Mouse (Mus musculus) lung, embryonic 14.5 days (tissue): Measurements from ENCODE around the gene Rac2. TPM values are rescaled to one million over a fixed set of nuclear protein-coding genes. Genes with fewer than 3 reads are reported as not detected.
A peak's percentile ranks its signal among the peaks of the same experiment; 100 is the strongest.

Source experiments
- ATAC-seq: fragments of 200-750 bp; cut with Nextera tagmentation; 2 replicates; pipeline ENCODE4 v1.8.0; 2017; ENCODE audit warnings: mild to moderate bottlenecking, moderate TSS enrichment, moderate library complexity; ENCODE audit not compliant: insufficient read depth
- DNase-seq: peaks from one replicate; pipeline ENCODE4 v3.0.0-alpha.2; 2015
- H3K27ac ChIP-seq: fragments of 300-500 bp; sonication (generic); 2 replicates; pipeline ENCODE4 v1.5.1; 2014; ENCODE audit warnings: low read depth, mild to moderate bottlenecking, moderate library complexity
- H3K27me3 ChIP-seq: fragments of 300-500 bp; sonication (generic); 2 replicates; pipeline ENCODE4 v1.6.1; 2014; ENCODE audit warnings: low read length, control low read depth; ENCODE audit not compliant: insufficient read depth
- H3K36me3 ChIP-seq: fragments of 300-500 bp; sonication (generic); 2 replicates; pipeline ENCODE4 v1.6.1; 2014; ENCODE audit warnings: control low read depth; ENCODE audit not compliant: insufficient read depth
- H3K4me1 ChIP-seq: fragments of 300-500 bp; sonication (generic); 2 replicates; pipeline ENCODE4 v1.6.1; 2014; ENCODE audit warnings: antibody characterized with exemption, control low read depth; ENCODE audit not compliant: insufficient read depth
- H3K4me2 ChIP-seq: fragments of 300-500 bp; sonication (generic); 2 replicates; pipeline ENCODE4 v1.6.1; 2014; ENCODE audit warnings: mild to moderate bottlenecking
- H3K4me3 ChIP-seq: fragments of 300-500 bp; sonication (generic); 2 replicates; pipeline ENCODE4 v1.5.1; 2014; ENCODE audit warnings: low read depth, low read length
- H3K9ac ChIP-seq: fragments of 300-500 bp; sonication (generic); 2 replicates; pipeline ENCODE4 v1.6.1; 2014
- H3K9me3 ChIP-seq: fragments of 300-500 bp; sonication (generic); 2 replicates; pipeline ENCODE4 v1.6.1; 2016; ENCODE audit warnings: low read depth, low read length, control low read depth
- CTCF ChIP-seq: IDR thresholded peaks from 2 replicates; pipeline ENCODE4 v1.5.1; 2016; ENCODE audit warnings: antibody characterized with exemption, low read depth
- WGBS: fragments of 180-500 bp; shearing (Covaris S2); extraction: QIAGEN DNeasy Blood & Tissue Kit; methylation state at CpG from one replicate; pipeline ENCODE4 v1.1.7; 2014; 5-methylcytosine and 5-hydroxymethylcytosine counted together
- polyA plus RNA-seq: library from polyadenylated mRNA; unstranded; fragments of >200 nt; fragmentation: Nextera tagmentation; extraction: Ambion mirVana; gene quantifications from 2 replicates; pipeline ENCODE4 v1.2.1, GENCODE M21; 2014

Rac2 gene
- polyA plus RNA-seq, 1 experiment from 2014 or later: 12.2 TPM

DNA sequence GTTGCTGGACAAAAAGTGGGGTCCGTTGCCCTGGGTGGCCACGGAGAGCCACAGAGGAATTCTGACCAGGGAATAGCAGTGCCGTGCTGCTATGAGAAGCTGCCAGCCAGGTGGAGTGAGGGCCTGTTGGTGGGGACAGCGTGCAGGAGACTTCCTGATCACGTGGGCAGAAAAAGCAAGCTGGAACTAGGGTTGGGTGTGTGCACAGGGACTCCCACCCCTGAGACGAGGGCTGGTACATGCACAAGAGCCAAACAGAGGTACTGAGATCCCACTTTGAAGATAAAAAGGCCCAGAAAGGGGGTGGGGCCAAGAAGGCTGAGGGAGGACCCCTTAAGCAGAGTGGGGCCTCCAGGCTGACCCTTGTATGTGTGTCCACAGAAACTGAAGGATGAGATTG, 31.7 kb upstream of the Rac2 start:
- Histone ChIP-seq H3K4me2 (no peak overlapping the region), H3K27ac (no peak overlapping the region), H3K4me3 (no peak overlapping the region), H3K27me3 (no peaks in the 10 kb centered on the region), H3K36me3 (no peaks in the 10 kb centered on the region), H3K9me3 (no peaks in the 10 kb centered on the region), H3K4me1 (no peaks in the 10 kb centered on the region), H3K9ac (no peak overlapping the region)
- TF ChIP-seq CTCF: no peak
- DNase-seq: no peak
- no peak for ATAC-seq
- WGBS: 51% methylated on average over 6 of the region's 6 CpGs

DNA sequence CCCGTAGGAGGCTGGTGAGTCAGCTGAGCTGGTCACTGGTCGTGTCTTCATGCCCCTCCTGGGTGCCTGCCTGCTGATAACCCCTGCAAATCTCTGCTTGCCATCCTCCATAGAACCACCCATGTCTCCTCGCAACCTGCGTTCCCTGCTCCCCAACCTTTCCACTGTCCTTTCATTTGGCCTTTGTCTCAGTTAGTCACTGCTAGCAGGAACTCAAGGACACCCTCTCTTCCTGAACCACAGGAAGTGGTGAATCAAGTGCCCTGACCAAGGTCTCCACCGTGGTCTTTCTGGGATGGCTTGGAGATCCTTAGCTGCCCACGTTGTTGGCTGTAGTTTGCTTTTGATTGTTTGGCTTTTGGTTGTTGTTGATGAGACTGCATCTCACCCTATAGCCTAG, 28.6 kb upstream of the Rac2 start:
- no peak overlapping the region for H3K4me2 ChIP-seq
- H3K27ac ChIP-seq: no peak overlapping the region
- H3K9me3 ChIP-seq: no peaks in the 10 kb centered on the region
- no peak for ATAC-seq
- no peaks in the 10 kb centered on the region for H3K36me3 ChIP-seq
- H3K9ac ChIP-seq: no peak overlapping the region
- DNase-seq: no peak
- no peaks in the 10 kb centered on the region for H3K4me1 ChIP-seq
- H3K4me3 ChIP-seq: no peak overlapping the region
- TF ChIP-seq CTCF: no peak
- WGBS: 70% methylated on average over 6 of the region's 6 CpGs
- H3K27me3 ChIP-seq: no peaks in the 10 kb centered on the region

DNA sequence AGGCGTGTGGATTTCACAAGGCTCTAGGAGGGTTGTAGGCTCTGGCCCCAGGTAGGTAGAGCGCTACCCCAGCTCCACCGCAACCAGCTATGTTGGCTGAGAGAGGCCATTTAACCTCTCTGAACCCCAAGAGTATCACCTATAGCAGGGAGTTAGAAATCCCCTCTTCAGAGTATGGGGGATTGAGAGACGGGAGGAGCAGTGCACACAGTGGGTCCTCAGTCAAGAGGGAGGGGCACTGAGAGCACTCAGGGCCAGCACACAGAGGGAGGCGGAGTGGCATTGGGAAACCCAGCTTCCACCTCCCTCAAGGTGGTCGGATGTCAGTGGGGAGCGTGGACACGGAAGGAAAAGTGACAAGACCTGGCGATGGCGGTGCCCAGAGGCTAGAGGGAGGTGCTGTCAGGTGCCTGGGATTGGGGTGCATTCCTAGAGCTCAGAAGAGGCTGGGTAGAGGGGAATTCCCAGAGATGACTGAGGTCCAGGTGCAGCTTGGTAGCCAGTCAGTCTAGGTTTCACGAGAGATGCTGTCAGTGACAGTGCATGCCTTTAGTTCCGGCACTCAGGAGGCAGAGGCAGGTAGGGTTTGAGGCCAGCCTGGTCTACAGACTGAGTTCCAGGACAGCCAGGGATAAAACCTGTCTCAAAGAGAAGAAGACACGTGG, 27.1 kb upstream of the Rac2 start:
- H3K9me3 ChIP-seq: no peaks in the 10 kb centered on the region
- DNase-seq (no peak), ATAC-seq (no peak)
- no peak overlapping the region for H3K27ac ChIP-seq
- H3K4me3 ChIP-seq: no peak overlapping the region
- WGBS: 68% methylated on average over 13 of the region's 13 CpGs
- no peaks in the 10 kb centered on the region for H3K4me1 ChIP-seq
- no peak overlapping the region for H3K9ac ChIP-seq
- H3K27me3 ChIP-seq: no peaks in the 10 kb centered on the region
- no peak overlapping the region for H3K4me2 ChIP-seq
- TF ChIP-seq CTCF: no peak
- H3K36me3 ChIP-seq: no peaks in the 10 kb centered on the region

DNA sequence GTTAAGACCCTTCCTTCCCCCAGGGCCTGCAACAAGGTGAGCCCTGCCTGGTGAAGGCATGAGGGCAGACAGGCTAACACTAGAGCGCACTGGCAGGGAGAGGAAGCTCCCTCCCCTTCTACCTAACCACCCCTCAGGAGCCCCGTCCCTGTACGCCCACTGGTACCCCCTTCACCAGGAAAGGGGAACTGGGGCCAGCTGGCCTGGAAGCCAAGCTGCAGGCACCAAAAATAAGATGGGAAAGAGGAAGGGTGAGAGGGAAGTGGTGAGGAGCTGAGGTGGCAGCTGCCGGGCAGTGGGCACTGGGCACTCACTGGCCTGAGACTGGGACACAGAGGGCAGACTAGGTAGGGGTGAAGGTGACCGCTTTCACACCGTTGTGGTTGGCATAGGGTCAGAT, 26.5 kb upstream of the Rac2 start:
- DNase-seq: no peak
- TF ChIP-seq CTCF: no peak
- no peak for ATAC-seq
- Histone ChIP-seq H3K4me3 (no peak overlapping the region), H3K4me1 (no peaks in the 10 kb centered on the region), H3K27ac (no peak overlapping the region), H3K36me3 (no peaks in the 10 kb centered on the region), H3K27me3 (no peaks in the 10 kb centered on the region), H3K9ac (no peak overlapping the region), H3K4me2 (no peak overlapping the region), H3K9me3 (no peaks in the 10 kb centered on the region)
- WGBS: 82% methylated on average over 6 of the region's 6 CpGs

DNA sequence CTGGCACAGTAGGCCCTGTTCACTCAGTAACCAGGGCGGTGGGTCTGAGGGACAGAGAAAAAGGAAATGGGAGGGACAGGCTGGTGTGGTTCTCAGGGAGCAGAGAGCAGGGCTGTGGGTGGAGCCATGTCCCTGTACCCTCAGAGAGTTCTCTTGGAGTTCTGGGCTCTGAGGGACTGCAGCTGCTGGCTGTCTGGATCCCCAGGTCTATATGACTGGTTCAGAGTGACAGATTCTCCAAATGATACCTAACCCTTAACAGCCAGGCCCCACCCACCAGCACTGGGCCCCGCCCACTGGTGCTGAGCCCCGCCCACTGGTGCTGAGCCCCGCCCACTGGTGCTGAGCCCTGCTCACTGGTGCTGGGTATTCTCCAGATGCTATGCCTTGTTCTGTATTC, 25.1 kb upstream of the Rac2 start:
- Histone ChIP-seq H3K27ac (no peak overlapping the region), H3K4me2 (no peak overlapping the region), H3K36me3 (no peaks in the 10 kb centered on the region), H3K9ac (no peak overlapping the region), H3K27me3 (no peaks in the 10 kb centered on the region), H3K4me3 (no peak overlapping the region), H3K9me3 (no peaks in the 10 kb centered on the region), H3K4me1 (no peaks in the 10 kb centered on the region)
- DNase-seq (peak; percentile 9), ATAC-seq (0 out of 2 replicates have a peak, but pooled peaks have one; percentile 54)
- WGBS: 49% methylated on average over 4 of the region's 4 CpGs
- no peak for TF ChIP-seq CTCF

DNA sequence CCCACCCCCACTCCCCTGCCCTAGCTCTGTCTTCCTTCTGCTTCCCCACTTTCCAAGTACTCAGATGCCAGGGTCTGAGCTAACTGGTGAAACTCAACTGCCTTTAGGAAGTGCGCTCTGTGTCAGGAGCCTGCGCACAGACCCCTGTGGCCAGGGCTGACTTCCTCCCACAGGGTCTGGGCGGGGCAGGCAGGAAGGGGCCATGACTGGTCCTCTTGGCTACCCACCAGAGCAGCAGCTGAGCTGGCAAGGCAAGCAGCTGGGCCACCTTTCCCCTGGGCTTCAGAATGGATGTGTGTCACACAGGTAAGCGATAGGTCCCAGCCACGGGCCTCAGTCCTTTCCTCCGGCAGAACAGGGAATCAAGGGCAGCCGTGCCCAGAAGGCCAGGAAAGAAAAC, 24.3 kb upstream of the Rac2 start, which contains the start of gene Cyth4:
Cyth4 (plus strand) TSS at position 134 of the 400 bp plus-strand sequence.
- peak; percentile 30 for DNase-seq
- Histone ChIP-seq H3K27me3 (no peaks in the 10 kb centered on the region), H3K4me1 (no peaks in the 10 kb centered on the region), H3K9ac (no peak within 1 kb of the TSS), H3K4me3 (no peak within 1 kb of the TSS), H3K9me3 (no peaks in the 10 kb centered on the region), H3K36me3 (no peaks in the 10 kb centered on the region), H3K4me2 (no peak within 1 kb of the TSS), H3K27ac (no peak within 1 kb of the TSS)
- TF ChIP-seq CTCF: no peak
- no peak for ATAC-seq
- WGBS: 71% methylated on average over 7 of the region's 7 CpGs

DNA sequence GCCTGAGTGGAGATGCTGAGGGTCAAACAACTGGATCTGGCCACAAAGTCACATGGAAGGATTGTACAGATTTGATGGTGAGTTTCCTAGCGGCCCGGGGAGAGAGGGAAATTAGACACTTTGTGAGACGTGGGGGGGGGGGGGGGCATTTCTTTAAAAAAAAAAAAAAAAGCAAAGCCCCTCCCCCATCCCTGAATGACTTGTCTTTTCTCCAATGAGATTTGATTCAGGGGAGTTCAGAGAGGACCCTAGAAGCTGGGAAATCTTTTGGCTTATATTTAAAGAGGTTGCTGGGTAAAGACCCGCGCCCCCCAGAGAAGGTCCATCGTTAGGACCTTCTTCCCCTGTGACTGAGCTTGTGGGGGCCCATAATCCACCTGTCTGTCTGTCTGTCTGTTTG, 23.9 kb upstream of the Rac2 start:
- no peak overlapping the region for H3K9ac ChIP-seq
- TF ChIP-seq CTCF: no peak
- H3K27me3 ChIP-seq: no peaks in the 10 kb centered on the region
- 74% methylated on average over 6 of the region's 6 CpGs for WGBS
- no peaks in the 10 kb centered on the region for H3K9me3 ChIP-seq
- no peaks in the 10 kb centered on the region for H3K36me3 ChIP-seq
- ATAC-seq (no peak), DNase-seq (no peak)
- H3K4me2 ChIP-seq: no peak overlapping the region
- H3K4me1 ChIP-seq: no peaks in the 10 kb centered on the region
- no peak overlapping the region for H3K27ac ChIP-seq
- no peak overlapping the region for H3K4me3 ChIP-seq
